Mouse (Mus musculus): ENCODE results near the gene Reck. TPM values are rescaled to one million over a fixed set of nuclear protein-coding genes. Genes with fewer than 3 reads are reported as not detected.
A peak's percentile ranks its signal among the peaks of the same experiment; 100 is the strongest.

Reck gene
- polyA plus RNA-seq, 1 experiment from 2014 or later = 26.9 TPM

- H3K36me3 ChIP-seq = peaks cover 15% of the 10 kb centered on the region; the same call in 1 of the 2 replicates
- peaks cover 51% of the 10 kb centered on the region for H3K4me1 ChIP-seq (replicated peaks)
- H3K9me3 ChIP-seq = no peaks in the 10 kb centered on the region
- H3K9ac ChIP-seq (replicated peaks) = no peak overlapping the region
- peak overlapping the region; percentile 45; the same call in 1 of the 2 replicates for H3K27ac ChIP-seq
- H3K4me3 ChIP-seq (replicated peaks) = no peak overlapping the region
- no peaks in the 10 kb centered on the region for H3K27me3 ChIP-seq
- ATAC-seq (ENCODE audit: insufficient number of reproducible peaks, insufficient read depth, low FRiP score, low TSS enrichment, low read depth) = no peak
- 21% methylated on average over 4 of the region's 4 CpGs for WGBS
- H3K4me2 ChIP-seq = no peak overlapping the region
Observed at GRCm38 (mm10) chr4:43969373-43969772, 94.0 kb downstream of the Reck start.

GRCm38 (mm10) chr4:43970393-43971330, 95.3 kb downstream of the Reck start:
- ATAC-seq (ENCODE audit: insufficient number of reproducible peaks, insufficient read depth, low FRiP score, low TSS enrichment, low read depth) = no peak
- no peak overlapping the region for H3K4me3 ChIP-seq (replicated peaks)
- no peak overlapping the region for H3K27ac ChIP-seq
- H3K9ac ChIP-seq (replicated peaks) = no peak overlapping the region
- WGBS = 85% methylated on average over 20 of the region's 20 CpGs
- peaks cover 15% of the 10 kb centered on the region; the same call in 1 of the 2 replicates for H3K36me3 ChIP-seq
- no peaks in the 10 kb centered on the region for H3K9me3 ChIP-seq
- H3K4me1 ChIP-seq (replicated peaks) = peaks cover 38% of the 10 kb centered on the region
- no peak overlapping the region for H3K4me2 ChIP-seq
- H3K27me3 ChIP-seq = no peaks in the 10 kb centered on the region

- Histone ChIP-seq H3K36me3 (peaks cover 15% of the 10 kb centered on the region; the same call in 1 of the 2 replicates), H3K9me3 (no peaks in the 10 kb centered on the region), H3K4me3 (replicated peaks) (no peak overlapping the region), H3K27me3 (no peaks in the 10 kb centered on the region), H3K4me2 (peak overlapping the region; percentile 39), H3K27ac (peak overlapping the region; percentile 87), H3K9ac (replicated peaks) (peak overlapping the region; percentile 24; the same call in 1 of the 2 replicates), H3K4me1 (replicated peaks) (peaks cover 35% of the 10 kb centered on the region)
- ATAC-seq (ENCODE audit: insufficient number of reproducible peaks, insufficient read depth, low FRiP score, low TSS enrichment, low read depth) = no peak
- 61% methylated on average over 9 of the region's 9 CpGs for WGBS
Observed at GRCm38 (mm10) chr4:43971541-43972136, 96.3 kb downstream of the Reck start.

GRCm38 (mm10) chr4:43972137-43972591, 96.8 kb downstream of the Reck start:
- H3K9ac ChIP-seq (replicated peaks) = peak overlapping the region; percentile 35; the same call in 1 of the 2 replicates

GRCm38 (mm10) chr4:43973526-43973981, 98.2 kb downstream of the Reck start:
- WGBS = 78% methylated on average over 4 of the region's 4 CpGs
- Histone ChIP-seq H3K4me3 (replicated peaks) (no peak overlapping the region), H3K9me3 (no peaks in the 10 kb centered on the region), H3K4me2 (no peak overlapping the region), H3K4me1 (replicated peaks) (peaks cover 33% of the 10 kb centered on the region), H3K27ac (no peak overlapping the region), H3K9ac (replicated peaks) (no peak overlapping the region), H3K36me3 (peaks cover 15% of the 10 kb centered on the region; the same call in 1 of the 2 replicates), H3K27me3 (no peaks in the 10 kb centered on the region)
- ATAC-seq (ENCODE audit: insufficient number of reproducible peaks, insufficient read depth, low FRiP score, low TSS enrichment, low read depth) = no peak

More at GRCm38 (mm10) chr4:43972137-43972591, 96.8 kb downstream of the Reck start:
- WGBS = 4% methylated on average over 8 of the region's 8 CpGs
- Histone ChIP-seq H3K9me3 (no peaks in the 10 kb centered on the region), H3K36me3 (peaks cover 15% of the 10 kb centered on the region; the same call in 1 of the 2 replicates), H3K4me3 (replicated peaks) (0 out of 2 replicates have a peak overlapping the region, but pooled peaks have one; percentile 5), H3K27me3 (no peaks in the 10 kb centered on the region), H3K4me2 (peak overlapping the region; percentile 39), H3K27ac (peak overlapping the region; percentile 87), H3K4me1 (replicated peaks) (peaks cover 35% of the 10 kb centered on the region)
- ATAC-seq (ENCODE audit: insufficient number of reproducible peaks, insufficient read depth, low FRiP score, low TSS enrichment, low read depth) = peak; percentile 66

- Histone ChIP-seq H3K36me3 (peaks cover 14% of the 10 kb centered on the region; the same call in 1 of the 2 replicates), H3K4me3 (replicated peaks) (no peak overlapping the region), H3K9me3 (no peaks in the 10 kb centered on the region), H3K27me3 (no peaks in the 10 kb centered on the region), H3K4me2 (no peak overlapping the region), H3K4me1 (replicated peaks) (peaks cover 41% of the 10 kb centered on the region), H3K9ac (replicated peaks) (no peak overlapping the region), H3K27ac (no peak overlapping the region)
- ATAC-seq (ENCODE audit: insufficient number of reproducible peaks, insufficient read depth, low FRiP score, low TSS enrichment, low read depth) = no peak
- 83% methylated on average over 10 of the region's 10 CpGs for WGBS
Observed at GRCm38 (mm10) chr4:43974914-43975616, 99.7 kb downstream of the Reck start.

GRCm38 (mm10) chr4:43976223-43976740, 101.0 kb downstream of the Reck start:
- Histone ChIP-seq H3K4me3 (replicated peaks) (no peak overlapping the region), H3K4me1 (replicated peaks) (peaks cover 36% of the 10 kb centered on the region), H3K27ac (no peak overlapping the region), H3K36me3 (peaks cover 4% of the 10 kb centered on the region; the same call in 1 of the 2 replicates), H3K9ac (replicated peaks) (no peak overlapping the region), H3K9me3 (no peaks in the 10 kb centered on the region), H3K27me3 (no peaks in the 10 kb centered on the region), H3K4me2 (no peak overlapping the region)
- WGBS = 87% methylated on average over 6 of the region's 6 CpGs
- no peak for ATAC-seq (ENCODE audit: insufficient number of reproducible peaks, insufficient read depth, low FRiP score, low TSS enrichment, low read depth)

- Histone ChIP-seq H3K4me2 (0 out of 2 replicates have a peak overlapping the region, but pooled peaks have one; percentile 1), H3K9ac (replicated peaks) (0 out of 2 replicates have a peak overlapping the region, but pooled peaks have one; percentile 18), H3K9me3 (no peaks in the 10 kb centered on the region), H3K36me3 (peaks cover under 1% of the 10 kb centered on the region; the same call in 1 of the 2 replicates), H3K27me3 (no peaks in the 10 kb centered on the region), H3K4me1 (replicated peaks) (peaks cover 27% of the 10 kb centered on the region), H3K27ac (peak overlapping the region; percentile 78), H3K4me3 (replicated peaks) (no peak overlapping the region)
- WGBS = 22% methylated on average over 17 of the region's 17 CpGs
- peak; percentile 60; the same call in 1 of the 2 replicates for ATAC-seq (ENCODE audit: insufficient number of reproducible peaks, insufficient read depth, low FRiP score, low TSS enrichment, low read depth)
Observed at GRCm38 (mm10) chr4:43978521-43979443, 103.5 kb downstream of the Reck start.

- no peak overlapping the region for H3K4me3 ChIP-seq (replicated peaks)
Observed at GRCm38 (mm10) chr4:43979746-43980145, 104.4 kb downstream of the Reck start.

More at GRCm38 (mm10) chr4:43979746-43980145, 104.4 kb downstream of the Reck start:
- peak overlapping the region; percentile 78; the same call in 1 of the 2 replicates for H3K27ac ChIP-seq
- 90% methylated on average over 3 of the region's 3 CpGs for WGBS
- peaks cover 27% of the 10 kb centered on the region for H3K4me1 ChIP-seq (replicated peaks)
- no peaks in the 10 kb centered on the region for H3K9me3 ChIP-seq
- H3K4me2 ChIP-seq = no peak overlapping the region
- H3K36me3 ChIP-seq = no peaks in the 10 kb centered on the region
- H3K27me3 ChIP-seq = no peaks in the 10 kb centered on the region
- H3K9ac ChIP-seq (replicated peaks) = no peak overlapping the region
- no peak for ATAC-seq (ENCODE audit: insufficient number of reproducible peaks, insufficient read depth, low FRiP score, low TSS enrichment, low read depth)

Data from limb, embryonic 12.5 days (tissue).